Mouse (Mus musculus) embryonic facial prominence, embryonic 13.5 days (tissue): ENCODE results near the gene Rapgef4. TPM values are rescaled to one million over a fixed set of nuclear protein-coding genes. Genes with fewer than 3 reads are reported as not detected.

Source experiments
- ATAC-seq: fragments of 200-750 bp; cut with Nextera tagmentation; 2 replicates; pipeline ENCODE4 v1.8.0; 2017; ENCODE audit warnings: low read depth; ENCODE audit not compliant: insufficient number of reproducible peaks, insufficient read depth, low FRiP score, low TSS enrichment
- H3K27ac ChIP-seq: fragments of 300-500 bp; sonication (generic); 2 replicates; pipeline ENCODE4 v1.5.1; 2015; ENCODE audit warnings: moderate library complexity, mild to moderate bottlenecking, inconsistent platforms
- H3K27me3 ChIP-seq: fragments of 300-500 bp; sonication (generic); 2 replicates; pipeline ENCODE4 v1.6.1; 2015; ENCODE audit warnings: mild to moderate bottlenecking, inconsistent platforms
- H3K36me3 ChIP-seq: fragments of 300-500 bp; sonication (generic); 2 replicates; pipeline ENCODE4 v1.6.1; 2015; ENCODE audit warnings: mild to moderate bottlenecking, inconsistent platforms
- H3K4me1 ChIP-seq: fragments of 300-500 bp; sonication (generic); 2 replicates; pipeline ENCODE4 v1.6.1; 2015; ENCODE audit warnings: inconsistent platforms
- H3K4me2 ChIP-seq: fragments of 300-500 bp; sonication (generic); 2 replicates; pipeline ENCODE4 v1.6.1; 2015; ENCODE audit warnings: moderate library complexity, mild to moderate bottlenecking, inconsistent platforms
- H3K4me3 ChIP-seq: fragments of 300-500 bp; sonication (generic); 2 replicates; pipeline ENCODE4 v1.5.1; 2015; ENCODE audit warnings: mild to moderate bottlenecking, inconsistent platforms
- H3K9ac ChIP-seq: fragments of 300-500 bp; sonication (generic); 2 replicates; pipeline ENCODE4 v1.6.1; 2015; ENCODE audit warnings: mild to moderate bottlenecking, inconsistent platforms
- H3K9me3 ChIP-seq: fragments of 300-500 bp; sonication (generic); 2 replicates; pipeline ENCODE4 v1.6.1; 2016; ENCODE audit warnings: inconsistent platforms
- WGBS: fragments of 180-500 bp; shearing (Covaris S2); methylation state at CpG from one replicate; pipeline ENCODE4 v1.1.7; 2015; ENCODE audit warnings: mixed read lengths; 5-methylcytosine and 5-hydroxymethylcytosine counted together
- polyA plus RNA-seq: library from polyadenylated mRNA; unstranded; fragments of >200 nt; fragmentation: Nextera tagmentation; extraction: Ambion mirVana; gene quantifications from 2 replicates; pipeline ENCODE4 v1.2.1, GENCODE M21; 2015

Rapgef4 gene
- polyA plus RNA-seq, 1 experiment from 2014 or later = 3.0 TPM

GRCm38 (mm10) chr2:72016013-72016412, 35.0 kb downstream of the Rapgef4 start:
- no peak overlapping the region for H3K4me3 ChIP-seq
- no peak overlapping the region for H3K27ac ChIP-seq
- H3K9me3 ChIP-seq = no peaks in the 10 kb centered on the region
- no peak for ATAC-seq
- no peaks in the 10 kb centered on the region for H3K4me1 ChIP-seq
- H3K27me3 ChIP-seq = no peaks in the 10 kb centered on the region
- H3K36me3 ChIP-seq = no peaks in the 10 kb centered on the region
- 38% methylated on average over 5 of the region's 5 CpGs for WGBS
- H3K9ac ChIP-seq = no peak overlapping the region
- H3K4me2 ChIP-seq = no peak overlapping the region

GRCm38 (mm10) chr2:72017168-72017567, 36.1 kb downstream of the Rapgef4 start:
- Histone ChIP-seq H3K4me1 (no peaks in the 10 kb centered on the region), H3K4me3 (no peak overlapping the region), H3K9ac (no peak overlapping the region), H3K27me3 (no peaks in the 10 kb centered on the region), H3K36me3 (no peaks in the 10 kb centered on the region), H3K27ac (no peak overlapping the region), H3K9me3 (no peaks in the 10 kb centered on the region), H3K4me2 (no peak overlapping the region)
- no peak for ATAC-seq
- 68% methylated on average over 2 of the region's 2 CpGs for WGBS

- no peak overlapping the region for H3K4me2 ChIP-seq
- H3K27ac ChIP-seq = no peak overlapping the region
- H3K9me3 ChIP-seq = no peaks in the 10 kb centered on the region
- no peaks in the 10 kb centered on the region for H3K27me3 ChIP-seq
- ATAC-seq = no peak
- H3K4me1 ChIP-seq = no peaks in the 10 kb centered on the region
- H3K36me3 ChIP-seq = no peaks in the 10 kb centered on the region
- no peak overlapping the region for H3K4me3 ChIP-seq
- no peak overlapping the region for H3K9ac ChIP-seq
- 76% methylated on average over 1 of the region's 1 CpGs for WGBS
These were observed 37.7 kb downstream of the Rapgef4 start for GRCm38 (mm10) chr2:72018736-72019135.

- H3K9ac ChIP-seq = no peak overlapping the region
- H3K9me3 ChIP-seq = no peaks in the 10 kb centered on the region
- no peak for ATAC-seq
- no peaks in the 10 kb centered on the region for H3K4me1 ChIP-seq
- 90% methylated on average over 15 of the region's 15 CpGs for WGBS
- no peaks in the 10 kb centered on the region for H3K27me3 ChIP-seq
- H3K27ac ChIP-seq = no peak overlapping the region
- H3K4me3 ChIP-seq = no peak overlapping the region
- no peaks in the 10 kb centered on the region for H3K36me3 ChIP-seq
- no peak overlapping the region for H3K4me2 ChIP-seq
These were observed 39.7 kb downstream of the Rapgef4 start for GRCm38 (mm10) chr2:72020755-72021154.

- Histone ChIP-seq H3K4me2 (no peak overlapping the region), H3K27me3 (no peaks in the 10 kb centered on the region), H3K4me1 (no peaks in the 10 kb centered on the region), H3K36me3 (no peaks in the 10 kb centered on the region), H3K4me3 (no peak overlapping the region), H3K27ac (no peak overlapping the region), H3K9me3 (no peaks in the 10 kb centered on the region), H3K9ac (no peak overlapping the region)
- WGBS = 89% methylated on average over 5 of the region's 5 CpGs
- no peak for ATAC-seq
These were observed 40.4 kb downstream of the Rapgef4 start for GRCm38 (mm10) chr2:72021440-72021839.

- Histone ChIP-seq H3K4me1 (no peaks in the 10 kb centered on the region), H3K9ac (no peak overlapping the region), H3K4me2 (no peak overlapping the region), H3K27me3 (no peaks in the 10 kb centered on the region), H3K36me3 (no peaks in the 10 kb centered on the region), H3K4me3 (no peak overlapping the region), H3K9me3 (no peaks in the 10 kb centered on the region), H3K27ac (no peak overlapping the region)
- ATAC-seq = no peak
- WGBS = 72% methylated on average over 3 of the region's 3 CpGs
These were observed 40.8 kb downstream of the Rapgef4 start for GRCm38 (mm10) chr2:72021845-72022244.

- H3K4me2 ChIP-seq = no peak overlapping the region
- H3K4me3 ChIP-seq = no peak overlapping the region
- 91% methylated on average over 5 of the region's 5 CpGs for WGBS
- H3K27ac ChIP-seq = no peak overlapping the region
- H3K4me1 ChIP-seq = no peaks in the 10 kb centered on the region
- no peaks in the 10 kb centered on the region for H3K9me3 ChIP-seq
- ATAC-seq = no peak
- no peak overlapping the region for H3K9ac ChIP-seq
- H3K27me3 ChIP-seq = no peaks in the 10 kb centered on the region
- no peaks in the 10 kb centered on the region for H3K36me3 ChIP-seq
These were observed 42.8 kb downstream of the Rapgef4 start for GRCm38 (mm10) chr2:72023791-72024190.

- H3K9me3 ChIP-seq = no peaks in the 10 kb centered on the region
- no peaks in the 10 kb centered on the region for H3K27me3 ChIP-seq
- no peak overlapping the region for H3K4me3 ChIP-seq
- no peak overlapping the region for H3K9ac ChIP-seq
- no peaks in the 10 kb centered on the region for H3K4me1 ChIP-seq
- no peak overlapping the region for H3K4me2 ChIP-seq
- WGBS = 87% methylated on average over 5 of the region's 5 CpGs
- H3K36me3 ChIP-seq = no peaks in the 10 kb centered on the region
- no peak overlapping the region for H3K27ac ChIP-seq
- no peak for ATAC-seq
These were observed 44.6 kb downstream of the Rapgef4 start for GRCm38 (mm10) chr2:72025660-72026059.

GRCm38 (mm10) chr2:72026506-72026905, 45.5 kb downstream of the Rapgef4 start:
- H3K4me1 ChIP-seq = no peaks in the 10 kb centered on the region
- H3K4me2 ChIP-seq = no peak overlapping the region
- no peak overlapping the region for H3K27ac ChIP-seq
- H3K4me3 ChIP-seq = no peak overlapping the region
- H3K9ac ChIP-seq = no peak overlapping the region
- H3K36me3 ChIP-seq = no peaks in the 10 kb centered on the region
- 87% methylated on average over 1 of the region's 1 CpGs for WGBS
- no peak for ATAC-seq
- H3K27me3 ChIP-seq = no peaks in the 10 kb centered on the region
- no peaks in the 10 kb centered on the region for H3K9me3 ChIP-seq

GRCm38 (mm10) chr2:72029081-72029480, 48.0 kb downstream of the Rapgef4 start:
- Histone ChIP-seq H3K4me1 (no peaks in the 10 kb centered on the region), H3K9ac (no peak overlapping the region), H3K9me3 (no peaks in the 10 kb centered on the region), H3K4me3 (no peak overlapping the region), H3K36me3 (no peaks in the 10 kb centered on the region), H3K27ac (no peak overlapping the region), H3K4me2 (no peak overlapping the region), H3K27me3 (no peaks in the 10 kb centered on the region)
- WGBS = 65% methylated on average over 1 of the region's 1 CpGs
- ATAC-seq = no peak

- H3K4me2 ChIP-seq = no peak overlapping the region
- no peaks in the 10 kb centered on the region for H3K27me3 ChIP-seq
- no peak overlapping the region for H3K27ac ChIP-seq
- H3K9ac ChIP-seq = no peak overlapping the region
- H3K9me3 ChIP-seq = no peaks in the 10 kb centered on the region
- ATAC-seq = no peak
- 77% methylated on average over 5 of the region's 5 CpGs for WGBS
- H3K36me3 ChIP-seq = no peaks in the 10 kb centered on the region
- H3K4me1 ChIP-seq = no peaks in the 10 kb centered on the region
- H3K4me3 ChIP-seq = no peak overlapping the region
These were observed 48.6 kb downstream of the Rapgef4 start for GRCm38 (mm10) chr2:72029586-72030144.

GRCm38 (mm10) chr2:72031717-72032116, 50.7 kb downstream of the Rapgef4 start:
- Histone ChIP-seq H3K4me1 (no peaks in the 10 kb centered on the region), H3K36me3 (no peaks in the 10 kb centered on the region), H3K9ac (no peak overlapping the region), H3K27ac (no peak overlapping the region), H3K9me3 (no peaks in the 10 kb centered on the region), H3K4me3 (no peak overlapping the region), H3K4me2 (no peak overlapping the region), H3K27me3 (no peaks in the 10 kb centered on the region)
- no peak for ATAC-seq
- WGBS = 70% methylated on average over 5 of the region's 5 CpGs

GRCm38 (mm10) chr2:72035616-72036015, 54.6 kb downstream of the Rapgef4 start:
- Histone ChIP-seq H3K4me3 (no peak overlapping the region), H3K4me1 (peaks cover 9% of the 10 kb centered on the region), H3K9ac (no peak overlapping the region), H3K27ac (no peak overlapping the region), H3K9me3 (no peaks in the 10 kb centered on the region), H3K27me3 (no peaks in the 10 kb centered on the region), H3K4me2 (no peak overlapping the region), H3K36me3 (no peaks in the 10 kb centered on the region)
- no peak for ATAC-seq
- 56% methylated on average over 8 of the region's 8 CpGs for WGBS
